Mouse (Mus musculus): ENCODE data around the gene Dmrta2. TPM values are rescaled to one million over a fixed set of nuclear protein-coding genes. Genes with fewer than 3 reads are reported as not detected.
A peak's percentile ranks its signal among the peaks of the same experiment; 100 is the strongest.

The Dmrta2 gene
- polyA plus RNA-seq (2014; fragmentation: Nextera tagmentation; extraction: Ambion mirVana), result not detected in 2 replicates

DNA sequence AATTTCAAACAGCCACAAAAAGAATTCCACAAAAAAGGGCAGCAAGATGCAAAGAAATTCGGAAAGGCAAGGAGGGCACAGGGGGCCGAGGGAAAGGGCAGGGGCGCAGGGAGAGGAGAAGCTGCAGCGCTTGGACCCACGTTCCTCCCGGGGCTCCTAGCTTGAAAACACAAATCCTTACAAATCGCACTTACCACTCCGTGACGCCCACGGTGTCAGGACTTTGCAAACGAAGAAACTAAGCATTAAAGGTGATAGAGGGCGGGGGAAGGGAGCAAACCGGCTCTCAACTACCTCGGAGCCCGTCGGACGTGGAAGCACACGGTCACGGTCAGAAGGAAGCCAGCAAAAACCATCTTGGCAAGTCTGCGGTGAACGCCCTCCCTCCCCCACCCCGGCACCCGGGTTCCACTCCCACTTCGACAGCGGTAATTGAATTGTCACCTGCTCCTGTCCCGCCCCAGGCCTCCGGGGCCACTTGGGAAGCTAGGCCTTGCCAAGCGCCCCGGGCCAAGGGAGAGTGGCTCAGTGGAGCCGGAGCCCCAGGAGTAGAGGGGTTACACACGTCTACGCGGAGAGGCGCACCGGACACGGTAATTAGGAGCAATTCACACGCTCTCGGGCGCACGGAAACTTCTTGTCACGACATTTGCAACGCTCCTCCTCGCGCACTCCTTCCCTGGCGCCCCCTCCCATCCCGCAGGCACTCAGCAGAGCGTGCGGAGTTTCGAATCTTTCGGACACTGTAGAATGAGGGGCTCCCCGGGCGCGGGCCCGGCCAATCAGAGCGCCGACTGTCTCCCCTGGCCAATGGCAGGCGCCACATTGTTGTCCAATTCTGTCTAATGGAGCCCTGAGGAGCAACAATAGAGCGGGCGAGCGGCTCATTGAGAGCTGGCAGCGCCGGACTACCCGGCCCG lies at the start of gene Dmrta2:
Dmrta2 (plus strand) TSS at position 906 of the 920 bp plus-strand sequence.
- H3K9ac ChIP-seq (ENCODE audit: low read length), result peak within 1 kb of the TSS; percentile 38

DNA sequence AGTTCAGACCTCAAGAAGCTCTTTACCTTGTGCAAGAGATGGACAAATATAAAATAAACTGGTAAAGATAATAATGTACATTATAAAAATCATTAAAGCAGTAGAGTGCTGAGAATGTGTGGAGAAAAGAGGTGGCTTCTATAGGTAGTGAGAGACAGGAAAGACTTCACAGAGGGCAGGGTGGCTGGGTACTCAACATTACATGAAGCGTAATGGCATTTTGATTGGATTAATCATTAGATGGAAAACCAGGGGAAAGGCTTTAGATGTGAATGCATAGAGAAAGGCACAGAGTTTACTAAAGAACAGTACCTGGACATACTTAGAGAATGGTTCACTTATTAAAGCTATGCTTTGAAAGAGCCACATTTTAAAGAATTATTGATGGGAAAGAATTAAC lies 48.8 kb upstream of the Dmrta2 start:
- no peak overlapping the region for H3K4me3 ChIP-seq (ENCODE audit: control insufficient read depth in 1 of 2, insufficient read depth in 1 of 2, low read depth in 1 of 2, low read length in 2 of 2)
- no peaks in the 10 kb centered on the region for H3K9me3 ChIP-seq (ENCODE audit: control insufficient read depth, low read length)
- no peak overlapping the region for H3K9ac ChIP-seq (ENCODE audit: low read length)
- ATAC-seq (ENCODE audit: insufficient number of reproducible peaks, insufficient read depth, low FRiP score, low read depth), result no peak
- H3K36me3 ChIP-seq (ENCODE audit: control insufficient read depth, insufficient read depth, low read length), result peaks cover 7% of the 10 kb centered on the region; the same call in 1 of the 2 replicates
- no peak overlapping the region for H3K4me2 ChIP-seq (ENCODE audit: low read length)
- WGBS, result 96% methylated on average over 1 of the region's 1 CpGs
- no peaks in the 10 kb centered on the region for H3K27me3 ChIP-seq (ENCODE audit: control insufficient read depth, insufficient read depth, low read length)
- H3K4me1 ChIP-seq (ENCODE audit: control insufficient read depth in 2 of 2, insufficient read depth in 2 of 2, low read length in 2 of 2), result no peaks in the 10 kb centered on the region
- no peak overlapping the region for H3K27ac ChIP-seq (replicated peaks in 1 of 2; ENCODE audit: control insufficient read depth in 1 of 2, insufficient read depth in 1 of 2, low read depth in 2 of 2, low read length in 2 of 2)

More for the DNA sequence above, at the start of gene Dmrta2:
- peaks cover 4 to 26% of the 10 kb centered on the region in 2 experiments; a peak in 3 of 4 replicates for H3K4me1 ChIP-seq (ENCODE audit: control insufficient read depth in 2 of 2, insufficient read depth in 2 of 2, low read length in 2 of 2)
- peak within 1 kb of the TSS; percentile 34 to 50 for H3K4me3 ChIP-seq (ENCODE audit: control insufficient read depth in 1 of 2, insufficient read depth in 1 of 2, low read depth in 1 of 2, low read length in 2 of 2)
- H3K27ac ChIP-seq (replicated peaks in 1 of 2; ENCODE audit: control insufficient read depth in 1 of 2, insufficient read depth in 1 of 2, low read depth in 2 of 2, low read length in 2 of 2), result no peak within 1 kb of the TSS
- H3K27me3 ChIP-seq (ENCODE audit: control insufficient read depth, insufficient read depth, low read length), result peaks cover 98% of the 10 kb centered on the region
- under 1% methylated on average over 63 of the region's 64 CpGs for WGBS
- peak within 1 kb of the TSS; percentile 77 for H3K4me2 ChIP-seq (ENCODE audit: low read length)
- H3K9me3 ChIP-seq (ENCODE audit: control insufficient read depth, low read length), result no peaks in the 10 kb centered on the region; the same call in 1 of the 2 replicates
- no peaks in the 10 kb centered on the region for H3K36me3 ChIP-seq (ENCODE audit: control insufficient read depth, insufficient read depth, low read length)
- 0 out of 2 replicates have a peak, but pooled peaks have one; percentile 32 for ATAC-seq (ENCODE audit: insufficient number of reproducible peaks, insufficient read depth, low FRiP score, low read depth)

- Histone ChIP-seq H3K4me1 (ENCODE audit: control insufficient read depth in 2 of 2, insufficient read depth in 2 of 2, low read length in 2 of 2) (no peaks in the 10 kb centered on the region), H3K27me3 (ENCODE audit: control insufficient read depth, insufficient read depth, low read length) (no peaks in the 10 kb centered on the region), H3K9ac (ENCODE audit: low read length) (no peak overlapping the region), H3K27ac (replicated peaks in 1 of 2; ENCODE audit: control insufficient read depth in 1 of 2, insufficient read depth in 1 of 2, low read depth in 2 of 2, low read length in 2 of 2) (no peak overlapping the region), H3K9me3 (ENCODE audit: control insufficient read depth, low read length) (no peaks in the 10 kb centered on the region), H3K4me2 (ENCODE audit: low read length) (no peak overlapping the region), H3K4me3 (ENCODE audit: control insufficient read depth in 1 of 2, insufficient read depth in 1 of 2, low read depth in 1 of 2, low read length in 2 of 2) (no peak overlapping the region), H3K36me3 (ENCODE audit: control insufficient read depth, insufficient read depth, low read length) (peaks cover 8% of the 10 kb centered on the region; the same call in 1 of the 2 replicates)
- ATAC-seq (ENCODE audit: insufficient number of reproducible peaks, insufficient read depth, low FRiP score, low read depth), result no peak
- WGBS, result 100% methylated on average over 1 of the region's 1 CpGs
Observed at GRCm38 (mm10) chr4:109930445-109930844, 47.4 kb upstream of the Dmrta2 start.

DNA sequence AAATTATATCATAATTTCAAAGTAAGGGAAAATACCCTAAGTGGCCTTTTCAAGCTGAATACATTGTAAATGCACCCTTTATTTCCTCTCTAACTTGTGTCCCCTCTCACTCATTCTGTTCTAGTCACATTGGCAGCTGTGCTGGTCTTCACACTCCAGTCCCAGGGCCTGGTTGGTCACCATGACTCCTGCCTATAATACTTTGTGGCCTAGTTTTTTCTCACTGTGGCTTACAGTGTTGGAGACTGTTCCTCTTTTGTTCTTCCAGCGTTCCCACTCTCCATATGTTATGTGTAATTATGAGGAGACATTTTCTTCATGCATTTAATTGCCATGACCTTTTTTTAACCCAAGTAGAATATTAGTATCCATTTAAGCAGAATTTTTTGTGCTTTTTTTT lies 46.9 kb upstream of the Dmrta2 start:
- no peak overlapping the region for H3K4me2 ChIP-seq (ENCODE audit: low read length)
- ATAC-seq (ENCODE audit: insufficient number of reproducible peaks, insufficient read depth, low FRiP score, low read depth), result no peak
- 97% methylated on average over 1 of the region's 1 CpGs for WGBS
- H3K9ac ChIP-seq (ENCODE audit: low read length), result no peak overlapping the region
- no peak overlapping the region for H3K4me3 ChIP-seq (ENCODE audit: control insufficient read depth in 1 of 2, insufficient read depth in 1 of 2, low read depth in 1 of 2, low read length in 2 of 2)
- H3K9me3 ChIP-seq (ENCODE audit: control insufficient read depth, low read length), result no peaks in the 10 kb centered on the region
- H3K27me3 ChIP-seq (ENCODE audit: control insufficient read depth, insufficient read depth, low read length), result no peaks in the 10 kb centered on the region
- H3K4me1 ChIP-seq (ENCODE audit: control insufficient read depth in 2 of 2, insufficient read depth in 2 of 2, low read length in 2 of 2), result no peaks in the 10 kb centered on the region
- peaks cover 11% of the 10 kb centered on the region; the same call in 1 of the 2 replicates for H3K36me3 ChIP-seq (ENCODE audit: control insufficient read depth, insufficient read depth, low read length)
- no peak overlapping the region for H3K27ac ChIP-seq (replicated peaks in 1 of 2; ENCODE audit: control insufficient read depth in 1 of 2, insufficient read depth in 1 of 2, low read depth in 2 of 2, low read length in 2 of 2)

GRCm38 (mm10) chr4:109936557-109936956 lies 41.3 kb upstream of the Dmrta2 start:
- H3K27me3 ChIP-seq (ENCODE audit: control insufficient read depth, insufficient read depth, low read length), result no peaks in the 10 kb centered on the region
- no peaks in the 10 kb centered on the region for H3K4me1 ChIP-seq (ENCODE audit: control insufficient read depth in 2 of 2, insufficient read depth in 2 of 2, low read length in 2 of 2)
- no peak overlapping the region for H3K27ac ChIP-seq (replicated peaks in 1 of 2; ENCODE audit: control insufficient read depth in 1 of 2, insufficient read depth in 1 of 2, low read depth in 2 of 2, low read length in 2 of 2)
- WGBS, result 92% methylated on average over 3 of the region's 3 CpGs
- H3K36me3 ChIP-seq (ENCODE audit: control insufficient read depth, insufficient read depth, low read length), result 0 out of 2 replicates have a peak, but pooled peaks cover 4% of the 10 kb centered on the region
- H3K4me2 ChIP-seq (ENCODE audit: low read length), result no peak overlapping the region
- ATAC-seq (ENCODE audit: insufficient number of reproducible peaks, insufficient read depth, low FRiP score, low read depth), result no peak
- H3K4me3 ChIP-seq (ENCODE audit: control insufficient read depth in 1 of 2, insufficient read depth in 1 of 2, low read depth in 1 of 2, low read length in 2 of 2), result no peak overlapping the region
- H3K9ac ChIP-seq (ENCODE audit: low read length), result no peak overlapping the region
- H3K9me3 ChIP-seq (ENCODE audit: control insufficient read depth, low read length), result no peaks in the 10 kb centered on the region

DNA sequence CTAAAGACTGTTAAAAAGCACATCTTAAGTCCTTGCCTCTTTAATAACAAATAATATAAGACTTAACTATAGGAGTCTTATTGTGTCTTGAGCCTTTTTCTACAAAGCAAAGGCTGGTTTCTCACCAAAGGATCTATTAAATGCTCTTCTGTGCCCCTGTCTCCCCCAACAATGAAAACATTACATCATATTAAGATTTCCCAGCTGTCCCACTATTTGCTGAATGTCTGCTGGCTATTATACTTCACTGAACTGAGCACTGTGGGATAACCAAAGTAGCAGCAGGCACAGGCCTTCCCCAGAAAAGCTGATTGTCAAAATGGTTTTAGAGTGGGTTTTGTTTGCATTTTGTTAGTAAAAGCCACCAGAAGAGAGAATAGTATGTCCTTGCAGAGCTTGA lies 38.6 kb upstream of the Dmrta2 start:
- ATAC-seq (ENCODE audit: insufficient number of reproducible peaks, insufficient read depth, low FRiP score, low read depth), result no peak
- Histone ChIP-seq H3K4me1 (ENCODE audit: control insufficient read depth in 2 of 2, insufficient read depth in 2 of 2, low read length in 2 of 2) (no peaks in the 10 kb centered on the region), H3K9ac (ENCODE audit: low read length) (no peak overlapping the region), H3K9me3 (ENCODE audit: control insufficient read depth, low read length) (no peaks in the 10 kb centered on the region), H3K27me3 (ENCODE audit: control insufficient read depth, insufficient read depth, low read length) (no peaks in the 10 kb centered on the region), H3K4me3 (ENCODE audit: control insufficient read depth in 1 of 2, insufficient read depth in 1 of 2, low read depth in 1 of 2, low read length in 2 of 2) (no peak overlapping the region), H3K27ac (replicated peaks in 1 of 2; ENCODE audit: control insufficient read depth in 1 of 2, insufficient read depth in 1 of 2, low read depth in 2 of 2, low read length in 2 of 2) (no peak overlapping the region), H3K36me3 (ENCODE audit: control insufficient read depth, insufficient read depth, low read length) (0 out of 2 replicates have a peak, but pooled peaks cover 4% of the 10 kb centered on the region), H3K4me2 (ENCODE audit: low read length) (no peak overlapping the region)

DNA sequence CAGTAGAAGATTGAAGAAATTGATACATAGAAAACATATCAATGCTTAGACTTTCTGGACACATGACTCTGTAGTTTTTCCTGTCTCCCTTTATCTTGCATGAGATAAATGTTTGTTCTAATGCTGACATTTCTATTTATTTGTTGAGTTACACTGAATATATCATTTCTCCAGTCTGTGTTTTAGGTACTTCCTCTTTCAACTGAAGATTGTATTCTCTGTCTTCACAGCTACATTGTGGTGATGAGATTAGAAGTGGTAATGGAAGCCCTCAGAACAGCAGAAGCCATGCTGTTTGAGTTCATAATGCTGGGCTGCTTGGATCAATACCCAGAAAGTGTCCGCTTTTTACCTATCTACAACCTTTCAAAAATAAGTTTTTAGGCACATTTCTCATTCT lies 32.3 kb upstream of the Dmrta2 start:
- H3K9ac ChIP-seq (ENCODE audit: low read length), result no peak overlapping the region
- 93% methylated on average over 1 of the region's 1 CpGs for WGBS
- H3K4me2 ChIP-seq (ENCODE audit: low read length), result no peak overlapping the region
- no peak overlapping the region for H3K4me3 ChIP-seq (ENCODE audit: control insufficient read depth in 1 of 2, insufficient read depth in 1 of 2, low read depth in 1 of 2, low read length in 2 of 2)
- peaks cover 3% of the 10 kb centered on the region; the same call in 1 of the 2 replicates for H3K36me3 ChIP-seq (ENCODE audit: control insufficient read depth, insufficient read depth, low read length)
- H3K27ac ChIP-seq (replicated peaks in 1 of 2; ENCODE audit: control insufficient read depth in 1 of 2, insufficient read depth in 1 of 2, low read depth in 2 of 2, low read length in 2 of 2), result no peak overlapping the region
- H3K27me3 ChIP-seq (ENCODE audit: control insufficient read depth, insufficient read depth, low read length), result no peaks in the 10 kb centered on the region
- ATAC-seq (ENCODE audit: insufficient number of reproducible peaks, insufficient read depth, low FRiP score, low read depth), result no peak
- no peaks in the 10 kb centered on the region for H3K9me3 ChIP-seq (ENCODE audit: control insufficient read depth, low read length)
- H3K4me1 ChIP-seq (ENCODE audit: control insufficient read depth in 2 of 2, insufficient read depth in 2 of 2, low read length in 2 of 2), result no peaks in the 10 kb centered on the region

Data from heart, embryonic 14.5 days (tissue).